Mouse (Mus musculus) mouse embryonic stem cell (cell line): ENCODE data around the gene Txnrd3.

Experiments used
- in situ Hi-C, 2 experiments: fragments of 300-500 bp; cut with MboI; formaldehyde crosslinking; loops; 1 replicate in 1 of 2; 3 replicates in 1 of 2; pipeline ENCODE4 v1.14.3; 2019 to 2020; ENCODE audit warnings: low sequenced_read_pairs in 2 of 2, low pct_unique_long_range_greater_than_20kb in 1 of 2, mixed read lengths in 1 of 2; ENCODE audit not compliant: unreplicated experiment in 1 of 2

Txnrd3 gene

GRCm38 (mm10) chr6:89680155-89680554, 36.4 kb downstream of the Txnrd3 start:
- in situ Hi-C loops, result loop anchor here in 1 of 2 experiments (10.0 to 25.0 kb wide), 2 partner anchors 632 to 745 kb away; partner anchors contain the start of genes BC048671 and Cfap100

- in situ Hi-C loops, result loop anchor here in 1 of 2 experiments (10.0 to 25.0 kb wide), 2 partner anchors 628 to 741 kb away; partner anchors contain the start of genes BC048671 and Cfap100
Measured at GRCm38 (mm10) chr6:89684231-89684630, 40.4 kb downstream of the Txnrd3 start.

DNA sequence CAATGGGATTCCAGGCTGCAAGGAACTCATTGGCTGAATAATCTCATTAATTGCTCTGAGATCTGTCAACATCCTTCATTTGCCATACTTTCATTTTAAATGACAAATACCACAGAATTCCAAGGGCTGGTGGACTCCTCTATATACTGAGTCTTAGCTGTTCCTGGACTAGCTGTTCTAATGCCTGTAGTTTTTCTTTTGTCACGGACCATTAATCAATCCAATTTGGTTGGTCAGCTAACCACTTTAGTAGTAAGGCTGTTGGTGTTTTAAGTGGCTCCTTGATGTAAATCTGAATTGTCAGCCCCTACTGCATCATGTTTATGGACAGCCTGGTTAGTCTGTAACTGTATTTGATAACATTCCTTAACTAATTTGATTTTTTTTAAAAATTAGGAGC, 43.3 kb downstream of the Txnrd3 start:
- in situ Hi-C loops, result loop anchor here in 1 of 2 experiments (10.0 to 25.0 kb wide), 2 partner anchors 625 to 738 kb away; partner anchors contain the start of genes BC048671 and Cfap100

- in situ Hi-C loops, result no loop called here
Measured at GRCm38 (mm10) chr6:89706624-89707023, 62.8 kb downstream of the Txnrd3 start.

DNA sequence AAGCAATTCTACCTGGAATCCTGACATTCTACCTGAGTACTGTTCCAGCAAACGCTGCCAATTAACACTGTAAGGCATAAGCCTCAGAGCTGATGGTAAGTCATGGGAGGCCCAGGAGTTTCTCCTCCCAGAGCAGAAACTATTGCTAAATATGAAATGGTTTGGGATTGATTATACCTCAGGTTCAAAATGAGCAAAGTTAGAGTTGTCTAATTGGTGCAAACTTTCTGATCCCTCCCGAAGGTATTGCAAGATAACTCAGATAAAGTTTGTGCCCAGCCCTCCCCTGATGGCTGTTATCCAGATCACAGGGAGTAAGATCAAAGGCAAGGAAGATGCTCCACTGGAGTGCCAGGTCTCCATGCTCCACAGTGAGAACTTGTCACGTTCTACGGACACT, 63.5 kb downstream of the Txnrd3 start, which contains the start of gene Vmn1r40:
Gene Vmn1r40, plus strand, starts transcription at position 301 of the 400 bp plus-strand sequence.
- in situ Hi-C loops, result no loop called here

GRCm38 (mm10) chr6:89718051-89718450, 74.3 kb downstream of the Txnrd3 start:
- in situ Hi-C loops, result no loop called here
